Mouse (Mus musculus): ENCODE data around the gene Tns3. TPM values are rescaled to one million over a fixed set of nuclear protein-coding genes. Genes with fewer than 3 reads are reported as not detected.
A peak's percentile ranks its signal among the peaks of the same experiment; 100 is the strongest.

Tns3 gene
- polyA plus RNA-seq, 1 experiment from 2014 or later = 26.0 TPM

GRCm38 (mm10) chr11:8530506-8530905 is 133.8 kb downstream of the Tns3 start:
- H3K27ac ChIP-seq (replicated peaks; ENCODE audit: low read depth, low read length) = no peak overlapping the region
- no peaks in the 10 kb centered on the region for H3K27me3 ChIP-seq (ENCODE audit: control insufficient read depth, insufficient read depth, low read length)
- 86% methylated on average over 4 of the region's 4 CpGs for WGBS
- no peaks in the 10 kb centered on the region for H3K9me3 ChIP-seq (ENCODE audit: control insufficient read depth, low read length)
- H3K36me3 ChIP-seq (ENCODE audit: control insufficient read depth, insufficient read depth, low read length) = peaks cover 4% of the 10 kb centered on the region; the same call in 1 of the 2 replicates
- no peaks in the 10 kb centered on the region for H3K4me1 ChIP-seq (ENCODE audit: control insufficient read depth, insufficient read depth, low read length)
- ATAC-seq (ENCODE audit: insufficient number of reproducible peaks, low FRiP score, low TSS enrichment, low read depth) (no peak), DNase-seq (ENCODE audit: low spot score) (no peak)
- H3K4me3 ChIP-seq (ENCODE audit: low read depth, low read length) = no peak overlapping the region
- H3K4me2 ChIP-seq (ENCODE audit: low read depth, severe bottlenecking) = no peak overlapping the region
- no peak overlapping the region for H3K9ac ChIP-seq (ENCODE audit: low read length)

- H3K36me3 ChIP-seq (ENCODE audit: control insufficient read depth, insufficient read depth, low read length) = peaks cover 4% of the 10 kb centered on the region; the same call in 1 of the 2 replicates
- WGBS = 95% methylated on average over 4 of the region's 4 CpGs
Observed at GRCm38 (mm10) chr11:8530036-8530435, 134.3 kb downstream of the Tns3 start.

GRCm38 (mm10) chr11:8525463-8526145 is 138.7 kb downstream of the Tns3 start:
- H3K9me3 ChIP-seq (ENCODE audit: control insufficient read depth, low read length) = no peaks in the 10 kb centered on the region
- WGBS = 84% methylated on average over 9 of the region's 9 CpGs
- peaks cover 3% of the 10 kb centered on the region; the same call in 1 of the 2 replicates for H3K4me1 ChIP-seq (ENCODE audit: control insufficient read depth, insufficient read depth, low read length)
- ATAC-seq (ENCODE audit: insufficient number of reproducible peaks, low FRiP score, low TSS enrichment, low read depth) = no peak
- peaks cover 10% of the 10 kb centered on the region; the same call in 1 of the 2 replicates for H3K36me3 ChIP-seq (ENCODE audit: control insufficient read depth, insufficient read depth, low read length)
- no peaks in the 10 kb centered on the region for H3K27me3 ChIP-seq (ENCODE audit: control insufficient read depth, insufficient read depth, low read length)
- DNase-seq (ENCODE audit: low spot score) = no peak
- H3K9ac ChIP-seq (ENCODE audit: low read length) = no peak overlapping the region
- no peak overlapping the region for H3K4me2 ChIP-seq (ENCODE audit: low read depth, severe bottlenecking)
- H3K4me3 ChIP-seq (ENCODE audit: low read depth, low read length) = no peak overlapping the region
- H3K27ac ChIP-seq (replicated peaks; ENCODE audit: low read depth, low read length) = no peak overlapping the region

More at GRCm38 (mm10) chr11:8530036-8530435, 134.3 kb downstream of the Tns3 start:
- Histone ChIP-seq H3K27ac (replicated peaks; ENCODE audit: low read depth, low read length) (no peak overlapping the region), H3K4me1 (ENCODE audit: control insufficient read depth, insufficient read depth, low read length) (no peaks in the 10 kb centered on the region), H3K4me3 (ENCODE audit: low read depth, low read length) (no peak overlapping the region), H3K9me3 (ENCODE audit: control insufficient read depth, low read length) (no peaks in the 10 kb centered on the region), H3K4me2 (ENCODE audit: low read depth, severe bottlenecking) (no peak overlapping the region), H3K27me3 (ENCODE audit: control insufficient read depth, insufficient read depth, low read length) (no peaks in the 10 kb centered on the region), H3K9ac (ENCODE audit: low read length) (no peak overlapping the region)
- DNase-seq (ENCODE audit: low spot score) = no peak
- no peak for ATAC-seq (ENCODE audit: insufficient number of reproducible peaks, low FRiP score, low TSS enrichment, low read depth)

- ATAC-seq (ENCODE audit: insufficient number of reproducible peaks, low FRiP score, low TSS enrichment, low read depth) = peak; percentile 44; the same call in 1 of the 2 replicates
- Histone ChIP-seq H3K36me3 (ENCODE audit: control insufficient read depth, insufficient read depth, low read length) (peaks cover 6% of the 10 kb centered on the region; the same call in 1 of the 2 replicates), H3K4me3 (ENCODE audit: low read depth, low read length) (no peak overlapping the region), H3K9me3 (ENCODE audit: control insufficient read depth, low read length) (no peaks in the 10 kb centered on the region), H3K4me1 (ENCODE audit: control insufficient read depth, insufficient read depth, low read length) (peaks cover 3% of the 10 kb centered on the region; the same call in 1 of the 2 replicates), H3K27ac (replicated peaks; ENCODE audit: low read depth, low read length) (no peak overlapping the region), H3K4me2 (ENCODE audit: low read depth, severe bottlenecking) (no peak overlapping the region), H3K9ac (ENCODE audit: low read length) (no peak overlapping the region), H3K27me3 (ENCODE audit: control insufficient read depth, insufficient read depth, low read length) (no peaks in the 10 kb centered on the region)
- 46% methylated on average over 10 of the region's 10 CpGs for WGBS
- DNase-seq (ENCODE audit: low spot score) = peak; percentile 76
Observed at GRCm38 (mm10) chr11:8523344-8524126, 140.8 kb downstream of the Tns3 start.

DNA sequence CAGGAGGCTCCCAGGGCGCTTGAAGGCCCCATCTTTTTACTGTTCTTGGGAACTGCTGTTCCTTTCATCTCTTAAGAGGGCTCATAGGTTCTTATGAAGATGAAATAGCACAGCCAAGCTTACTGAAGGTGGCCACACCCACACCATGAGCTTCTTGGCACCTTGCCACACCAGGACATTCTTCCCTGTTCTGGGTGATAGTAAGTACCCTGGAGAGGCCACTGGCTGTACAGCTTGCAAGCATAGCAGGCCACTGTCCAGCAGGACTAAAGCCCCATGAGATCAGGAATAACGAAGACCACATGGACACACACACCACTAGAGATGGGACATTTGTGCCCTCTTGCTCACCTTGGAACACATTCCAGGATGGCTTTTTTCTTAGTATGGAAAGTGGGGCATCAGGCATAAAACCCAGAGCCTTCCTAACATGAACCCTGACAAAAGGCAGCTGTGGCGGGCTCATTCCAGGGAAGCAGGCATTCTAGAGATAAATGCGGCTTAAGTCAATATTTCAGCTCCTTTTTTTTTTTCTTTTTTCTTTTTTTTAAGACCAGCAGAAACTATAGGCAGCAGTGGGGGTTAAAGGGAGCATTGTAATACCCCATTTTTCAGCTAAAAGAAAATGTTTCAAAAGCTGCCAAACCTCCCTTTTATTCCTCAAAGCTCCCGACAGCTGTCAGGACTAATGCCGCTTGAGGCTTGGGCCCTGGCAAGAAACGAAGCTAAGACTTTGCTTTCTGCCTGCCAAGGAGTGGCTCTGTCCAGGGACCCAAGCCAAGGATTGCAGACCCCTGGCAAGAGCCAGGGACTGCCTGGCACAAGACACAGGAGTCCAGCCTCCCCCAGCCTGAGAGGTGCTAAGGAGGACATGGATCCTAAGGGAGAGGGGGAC is 150.7 kb downstream of the Tns3 start:
- Histone ChIP-seq H3K9me3 (ENCODE audit: control insufficient read depth, low read length) (no peaks in the 10 kb centered on the region), H3K4me3 (ENCODE audit: low read depth, low read length) (no peak overlapping the region), H3K4me2 (ENCODE audit: low read depth, severe bottlenecking) (no peak overlapping the region), H3K27me3 (ENCODE audit: control insufficient read depth, insufficient read depth, low read length) (no peaks in the 10 kb centered on the region), H3K27ac (replicated peaks; ENCODE audit: low read depth, low read length) (no peak overlapping the region), H3K9ac (ENCODE audit: low read length) (no peak overlapping the region), H3K36me3 (ENCODE audit: control insufficient read depth, insufficient read depth, low read length) (peaks cover 9% of the 10 kb centered on the region), H3K4me1 (ENCODE audit: control insufficient read depth, insufficient read depth, low read length) (no peaks in the 10 kb centered on the region)
- WGBS = 87% methylated on average over 7 of the region's 7 CpGs
- ATAC-seq (ENCODE audit: insufficient number of reproducible peaks, low FRiP score, low TSS enrichment, low read depth) (no peak), DNase-seq (ENCODE audit: low spot score) (no peak)

DNA sequence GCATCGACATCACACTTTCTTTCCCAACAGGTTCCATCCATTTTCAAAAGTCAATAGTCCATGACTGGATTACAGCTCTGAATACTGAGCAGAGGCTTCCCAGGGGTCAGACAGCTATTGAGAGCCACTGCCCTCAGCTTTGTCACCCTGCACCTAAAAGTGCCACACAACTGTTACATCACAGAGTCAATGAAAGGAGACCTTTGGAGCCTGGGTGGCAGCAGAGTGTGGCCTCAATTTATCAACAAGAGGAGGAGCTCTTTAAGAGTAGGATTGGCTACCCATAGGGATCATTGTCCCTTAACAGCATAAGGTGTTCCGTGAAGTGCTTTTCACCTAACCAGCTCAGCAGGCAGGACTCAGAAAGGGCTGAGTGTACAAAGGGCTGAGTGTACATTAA is 154.0 kb downstream of the Tns3 start:
- H3K4me2 ChIP-seq (ENCODE audit: low read depth, severe bottlenecking) = no peak overlapping the region
- H3K4me1 ChIP-seq (ENCODE audit: control insufficient read depth, insufficient read depth, low read length) = no peaks in the 10 kb centered on the region
- DNase-seq (ENCODE audit: low spot score) = no peak
- H3K4me3 ChIP-seq (ENCODE audit: low read depth, low read length) = no peak overlapping the region
- no peaks in the 10 kb centered on the region for H3K27me3 ChIP-seq (ENCODE audit: control insufficient read depth, insufficient read depth, low read length)
- H3K36me3 ChIP-seq (ENCODE audit: control insufficient read depth, insufficient read depth, low read length) = peaks cover 12% of the 10 kb centered on the region
- 72% methylated on average over 2 of the region's 2 CpGs for WGBS
- no peaks in the 10 kb centered on the region for H3K9me3 ChIP-seq (ENCODE audit: control insufficient read depth, low read length)
- no peak for ATAC-seq (ENCODE audit: insufficient number of reproducible peaks, low FRiP score, low TSS enrichment, low read depth)
- H3K27ac ChIP-seq (replicated peaks; ENCODE audit: low read depth, low read length) = no peak overlapping the region
- no peak overlapping the region for H3K9ac ChIP-seq (ENCODE audit: low read length)

- 92% methylated on average over 7 of the region's 7 CpGs for WGBS
- Histone ChIP-seq H3K27me3 (ENCODE audit: control insufficient read depth, insufficient read depth, low read length) (no peaks in the 10 kb centered on the region), H3K9ac (ENCODE audit: low read length) (no peak overlapping the region), H3K4me1 (ENCODE audit: control insufficient read depth, insufficient read depth, low read length) (no peaks in the 10 kb centered on the region; the same call in 1 of the 2 replicates), H3K27ac (replicated peaks; ENCODE audit: low read depth, low read length) (no peak overlapping the region), H3K4me3 (ENCODE audit: low read depth, low read length) (no peak overlapping the region), H3K9me3 (ENCODE audit: control insufficient read depth, low read length) (no peaks in the 10 kb centered on the region), H3K36me3 (ENCODE audit: control insufficient read depth, insufficient read depth, low read length) (peaks cover 14% of the 10 kb centered on the region), H3K4me2 (ENCODE audit: low read depth, severe bottlenecking) (no peak overlapping the region)
- ATAC-seq (ENCODE audit: insufficient number of reproducible peaks, low FRiP score, low TSS enrichment, low read depth) (no peak), DNase-seq (ENCODE audit: low spot score) (no peak)
Observed at GRCm38 (mm10) chr11:8509614-8510013, 154.7 kb downstream of the Tns3 start.

DNA sequence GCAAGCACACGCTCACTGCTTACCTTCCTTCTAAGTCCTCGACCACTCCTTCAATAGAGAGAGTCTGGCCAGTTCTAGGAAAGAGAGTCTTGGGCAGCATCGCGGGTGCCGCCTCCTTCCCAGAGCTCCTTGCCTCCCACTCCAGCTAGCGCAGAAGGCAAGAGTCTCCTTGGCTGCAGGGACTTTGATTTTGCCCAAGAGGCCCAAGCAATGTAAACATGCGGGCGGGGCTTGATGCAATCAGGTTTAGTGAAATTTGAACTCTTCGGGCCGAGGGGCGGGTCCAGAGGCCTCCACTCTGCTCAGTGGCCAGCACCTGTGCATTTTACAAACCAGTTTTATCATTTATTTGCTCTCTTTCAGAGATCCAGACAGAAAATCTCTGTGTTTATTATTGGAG is 160.6 kb downstream of the Tns3 start:
- Histone ChIP-seq H3K36me3 (ENCODE audit: control insufficient read depth, insufficient read depth, low read length) (peaks cover 16% of the 10 kb centered on the region), H3K27ac (replicated peaks; ENCODE audit: low read depth, low read length) (no peak overlapping the region), H3K4me1 (ENCODE audit: control insufficient read depth, insufficient read depth, low read length) (peaks cover 3% of the 10 kb centered on the region; the same call in 1 of the 2 replicates), H3K9me3 (ENCODE audit: control insufficient read depth, low read length) (no peaks in the 10 kb centered on the region), H3K4me2 (ENCODE audit: low read depth, severe bottlenecking) (no peak overlapping the region), H3K9ac (ENCODE audit: low read length) (no peak overlapping the region), H3K27me3 (ENCODE audit: control insufficient read depth, insufficient read depth, low read length) (no peaks in the 10 kb centered on the region), H3K4me3 (ENCODE audit: low read depth, low read length) (no peak overlapping the region)
- DNase-seq (ENCODE audit: low spot score) (peak; percentile 38), ATAC-seq (ENCODE audit: insufficient number of reproducible peaks, low FRiP score, low TSS enrichment, low read depth) (peak; percentile 39; the same call in 1 of the 2 replicates)
- WGBS = 21% methylated on average over 11 of the region's 11 CpGs
